Mouse (Mus musculus) hematopoietic stem cell, adult 5-6 weeks (primary cell): ENCODE data around the gene Fzd5. TPM values are rescaled to one million over a fixed set of nuclear protein-coding genes. Genes with fewer than 3 reads are reported as not detected.

ENCODE experiments used
- ATAC-seq, 2 experiments: fragments of 125-278 bp in 1 of 2; replicated peaks in 1 of 2; 2 replicates each; pipeline ENCODE4 v1.8.0; 2016 to 2017; ENCODE audit warnings: inconsistent platforms in 2 of 2, mild to moderate bottlenecking in 2 of 2, moderate number of reproducible peaks in 2 of 2, low read depth in 1 of 2, moderate TSS enrichment in 1 of 2; ENCODE audit not compliant: low FRiP score in 2 of 2, poor library complexity in 2 of 2, severe bottlenecking in 2 of 2, insufficient read depth in 1 of 2, low TSS enrichment in 1 of 2
- total RNA-seq: library from RNA; stranded (forward); fragments of 172-1452, 232-1000 nt; gene quantifications from 2 replicates; pipeline ENCODE4 v1.2.3, GENCODE M21; 2017

Gene Fzd5
- total RNA-seq, 1 experiment from 2014 or later: 4.2 TPM

- no peak for ATAC-seq
These were observed 35.8 kb downstream of the Fzd5 start for GRCm38 (mm10) chr1:64701780-64702179.

GRCm38 (mm10) chr1:64695156-64695555 lies 42.4 kb downstream of the Fzd5 start:
- ATAC-seq: no peak

- no peak; a peak in 1 of 4 replicates for ATAC-seq
These were observed 46.0 kb downstream of the Fzd5 start for GRCm38 (mm10) chr1:64691581-64691980.

GRCm38 (mm10) chr1:64691121-64691551 lies 46.4 kb downstream of the Fzd5 start:
- ATAC-seq: no peak

GRCm38 (mm10) chr1:64690213-64691013 lies 47.1 kb downstream of the Fzd5 start, which contains the start of gene Ccnyl1:
TSS of gene Ccnyl1 (plus strand) at chr1:64690455.
- peak; percentile 99 to 100 for ATAC-seq

- ATAC-seq: peak in 1 of 2 experiments; percentile 5; a peak in 1 of 4 replicates
These were observed 47.9 kb downstream of the Fzd5 start for GRCm38 (mm10) chr1:64689561-64690212.

- no peak for ATAC-seq
These were observed 49.5 kb downstream of the Fzd5 start for GRCm38 (mm10) chr1:64688046-64688445.

GRCm38 (mm10) chr1:64684440-64684839 lies 53.1 kb downstream of the Fzd5 start:
- no peak for ATAC-seq

GRCm38 (mm10) chr1:64683039-64683438 lies 54.5 kb downstream of the Fzd5 start:
- ATAC-seq: no peak

GRCm38 (mm10) chr1:64681499-64681898 lies 56.1 kb downstream of the Fzd5 start:
- no peak for ATAC-seq

Other genes starting within 250 kb of the Fzd5 start
- 89.2 and 94.5 TPM in 2 replicates for gene Creb1, start 205.1 kb downstream of the Fzd5 start, total RNA-seq
- gene Mettl21a, start 120.5 kb downstream of the Fzd5 start, total RNA-seq: 14.5 and 16.8 TPM in 2 replicates
- gene Ccnyl1, start 47.3 kb downstream of the Fzd5 start, total RNA-seq: 3.9 and 6.2 TPM in 2 replicates
- 9.0 and 14.4 TPM in 2 replicates for gene Plekhm3, start 219.1 kb upstream of the Fzd5 start, total RNA-seq